Mouse (Mus musculus) mature B cell (primary cell): ENCODE measurements around the gene Zfp383.
"Not testable (repeated sequence)": the region's sequence is repeated elsewhere in the genome, so short reads cannot be mapped to it uniquely, and the experiment has no call there.

Experiments used
- in situ Hi-C: fragments of 300-500 bp; cut with MboI; formaldehyde crosslinking; loops from 2 replicates; pipeline ENCODE4 v1.14.3; 2019

Zfp383 gene

DNA sequence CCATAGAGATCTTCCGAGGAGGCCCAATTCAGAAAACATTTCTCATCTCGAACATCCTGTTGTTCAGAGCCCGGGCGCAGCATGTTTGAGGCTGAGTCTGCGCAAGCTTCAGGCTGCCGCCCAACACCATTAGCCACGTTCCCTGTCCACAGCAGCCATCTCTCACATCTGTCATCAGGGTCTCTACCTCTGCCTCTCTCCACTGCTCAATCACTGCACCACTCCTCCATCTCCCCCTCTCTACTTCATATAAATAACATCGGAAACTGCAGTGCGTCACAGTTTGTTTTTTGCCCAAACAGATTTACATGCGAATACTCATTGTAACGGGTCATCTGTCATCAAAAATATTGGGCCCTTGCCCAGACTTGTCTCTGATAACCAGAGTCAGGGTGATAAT lies 33.0 kb downstream of the Zfp383 start:
- in situ Hi-C loops: no loop called here

DNA sequence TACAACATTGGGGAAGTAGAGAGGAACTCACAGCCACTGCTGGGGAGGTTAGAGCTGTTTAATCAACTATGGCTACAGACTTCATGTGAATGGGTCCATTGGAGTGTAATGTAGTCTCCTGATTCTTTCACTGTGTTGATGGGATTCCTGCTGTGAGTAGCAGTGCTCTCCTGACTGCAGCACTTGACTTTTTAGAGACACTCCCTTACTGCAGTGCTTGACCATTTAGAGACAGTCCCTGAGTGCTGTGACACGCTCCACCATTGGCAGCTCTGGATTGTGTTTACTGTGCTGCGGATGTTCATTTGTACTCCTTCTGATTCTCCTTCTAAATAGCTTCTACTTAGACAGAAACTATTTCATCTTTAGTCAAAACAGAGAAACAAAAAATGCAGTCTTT lies 34.7 kb downstream of the Zfp383 start:
- in situ Hi-C loops: no loop called here

DNA sequence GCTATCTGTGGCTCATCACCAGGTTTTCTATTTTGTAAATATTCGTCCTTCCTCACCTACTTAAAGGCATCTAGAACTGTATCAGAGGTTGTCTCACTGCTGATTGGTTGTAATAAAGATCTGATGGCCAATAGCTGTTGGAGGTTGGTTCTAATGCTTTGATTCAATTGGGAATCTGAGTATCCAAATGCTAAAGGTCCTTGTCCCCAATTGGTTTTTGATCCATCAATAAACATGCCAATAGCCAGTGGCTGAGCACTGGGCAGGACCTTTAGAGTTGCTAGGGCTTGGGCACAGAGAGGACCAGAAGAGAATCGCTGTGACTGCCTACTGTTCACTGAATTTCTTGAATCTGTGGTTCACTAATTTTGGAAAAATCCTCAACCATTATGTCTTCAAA lies 35.7 kb downstream of the Zfp383 start:
- in situ Hi-C loops: no loop called here

DNA sequence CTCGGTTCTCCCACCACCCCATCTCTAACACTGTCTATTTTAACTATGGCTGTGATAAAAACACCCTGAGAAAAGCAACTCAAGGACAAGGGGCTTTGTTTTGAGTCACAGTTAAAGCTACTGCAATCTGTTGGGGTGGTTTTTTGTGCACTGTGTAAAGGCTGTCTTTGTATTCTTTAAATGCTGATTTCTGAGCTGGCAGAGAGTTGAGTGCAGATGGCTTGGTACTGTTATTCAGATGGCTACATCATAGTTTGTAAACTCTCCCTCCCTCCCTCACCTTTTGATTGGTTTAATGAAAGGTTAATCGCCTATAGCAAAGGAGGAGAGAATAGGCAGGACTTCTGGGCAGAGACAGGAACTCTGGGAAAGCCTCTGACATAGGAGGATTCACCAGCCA lies 36.2 kb downstream of the Zfp383 start:
- in situ Hi-C loops: no loop called here

DNA sequence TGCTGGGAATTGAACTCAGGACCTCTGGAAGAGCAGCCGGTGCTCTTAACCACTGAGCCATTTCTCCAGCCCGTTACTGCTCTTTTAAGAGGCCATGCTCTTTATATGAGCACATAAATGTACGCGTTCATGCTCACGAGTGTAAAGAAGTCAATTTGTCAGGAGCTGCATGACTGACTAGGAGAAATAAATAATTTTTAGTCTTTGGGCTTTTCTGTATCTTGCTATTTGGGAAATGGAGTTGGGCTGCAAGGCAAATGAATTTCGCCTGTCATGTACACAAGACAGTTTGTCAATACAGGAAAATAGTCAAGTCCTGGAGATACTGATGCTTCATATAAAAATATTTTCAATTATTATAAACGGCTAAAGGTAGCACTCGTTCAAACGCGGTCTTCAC lies 45.1 kb downstream of the Zfp383 start:
- in situ Hi-C loops: no loop called here

DNA sequence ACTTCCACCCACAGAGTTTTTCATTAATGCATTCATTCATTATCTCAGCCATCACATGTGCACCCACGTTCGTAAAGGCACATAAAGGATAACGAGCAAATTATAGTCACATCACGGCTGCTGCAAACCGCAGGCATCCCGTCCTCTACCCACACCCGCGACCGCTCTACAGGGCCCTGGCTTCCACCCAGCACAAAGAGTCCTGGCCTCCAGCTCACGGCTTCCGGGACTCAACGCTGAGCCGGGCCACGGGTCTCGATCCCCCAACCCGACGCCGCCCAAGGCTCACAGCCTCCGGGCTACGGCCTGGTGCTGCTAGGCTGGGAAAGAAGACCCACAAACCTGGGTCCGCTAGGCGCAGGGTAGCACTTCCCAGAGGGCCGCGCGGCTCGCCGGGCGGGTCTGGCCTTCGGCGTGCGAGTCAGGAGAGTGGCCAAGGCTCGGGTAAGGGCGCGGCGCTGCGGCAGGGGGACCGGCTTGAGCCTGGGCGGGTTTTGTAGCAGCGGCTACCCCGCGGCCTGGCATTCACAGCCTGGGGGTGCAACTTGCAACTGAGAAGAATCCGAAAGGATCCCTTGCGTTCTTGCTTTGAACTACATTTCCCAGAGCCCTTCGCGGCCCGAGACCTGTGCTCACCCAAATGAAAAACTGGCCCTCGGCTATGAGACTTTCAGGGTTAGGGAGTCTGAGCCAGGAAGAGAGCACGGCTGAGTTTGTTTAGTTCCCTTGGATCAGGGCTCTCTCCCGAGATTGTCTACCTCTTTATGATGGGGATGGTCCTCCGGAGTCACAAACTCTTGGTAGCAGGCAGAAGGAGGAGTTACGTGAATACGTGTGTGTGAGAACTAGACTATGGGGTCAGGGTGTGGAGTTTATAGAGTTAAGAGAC lies 45.7 kb downstream of the Zfp383 start, which contains the start of gene Zfp74:
Zfp74 (minus strand) TSS at position 577 of the 889 bp plus-strand sequence.
- in situ Hi-C loops: no loop called here

DNA sequence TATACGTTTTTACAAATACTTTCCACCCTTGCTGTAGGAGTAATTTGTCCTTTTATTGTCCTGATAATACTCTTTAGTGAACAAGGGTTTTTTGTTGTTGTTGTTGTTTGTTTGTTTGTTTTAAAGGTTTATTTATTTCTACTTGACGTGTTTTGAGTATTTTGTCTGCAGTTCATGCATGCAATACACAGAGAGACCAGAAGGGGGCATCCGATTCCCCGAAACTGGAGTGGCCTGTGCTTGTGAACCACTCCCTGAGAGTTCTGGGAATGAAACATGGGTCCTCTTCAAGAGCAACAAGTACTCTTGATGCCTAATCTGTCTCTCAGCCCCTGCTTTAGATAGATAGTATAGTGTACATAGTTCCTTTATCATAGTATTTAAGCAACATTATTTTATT lies 46.7 kb downstream of the Zfp383 start:
- in situ Hi-C loops: no loop called here

DNA sequence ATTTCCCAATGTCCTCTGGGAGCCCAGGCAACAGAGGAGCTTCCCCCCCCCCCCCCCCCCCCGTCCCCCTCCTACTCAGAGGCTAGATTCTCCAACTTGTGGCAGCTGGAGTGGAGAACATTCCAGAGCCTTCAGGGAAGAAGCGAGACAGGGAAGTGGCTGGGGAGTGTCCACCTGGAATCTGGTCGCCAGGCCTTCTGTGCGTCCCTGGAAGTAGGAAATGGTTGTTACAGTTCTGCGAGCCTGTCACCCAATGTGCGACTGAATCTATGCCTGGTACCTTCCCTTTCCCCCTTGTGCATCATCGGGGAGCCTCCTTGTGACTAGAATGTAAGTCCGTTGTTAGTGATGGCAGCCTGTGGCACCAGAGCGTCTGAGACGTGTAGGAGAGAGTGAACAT lies 48.2 kb downstream of the Zfp383 start:
- in situ Hi-C loops: no loop called here

DNA sequence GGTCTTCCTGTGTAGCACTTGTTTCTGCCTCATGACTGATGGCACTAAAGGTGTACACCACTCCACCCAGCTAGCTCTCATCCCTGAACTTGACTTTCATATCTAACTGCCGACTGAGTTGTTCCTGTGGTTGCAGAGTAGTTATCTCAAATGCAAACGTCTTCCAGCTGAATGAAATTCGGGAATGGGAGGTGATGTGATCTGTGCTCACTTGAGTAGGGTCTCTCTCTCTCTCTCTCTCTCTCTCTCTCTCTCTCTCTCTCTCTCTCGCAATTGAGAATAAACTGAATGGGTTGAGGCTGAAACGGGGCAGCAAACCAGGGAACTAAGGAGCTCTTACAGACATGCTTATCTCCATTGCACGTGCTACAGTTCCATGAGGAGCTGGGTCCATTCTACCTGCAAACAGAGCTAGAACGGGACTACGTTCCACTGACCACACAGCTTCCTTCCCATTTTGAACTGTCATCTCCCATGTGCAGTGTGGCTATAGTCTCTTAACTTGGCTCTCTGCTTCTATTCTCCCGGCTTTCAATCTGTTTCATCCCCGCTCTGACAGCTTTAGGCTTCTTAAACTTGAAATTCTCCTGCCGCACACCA lies 50.2 kb downstream of the Zfp383 start:
- in situ Hi-C loops: no loop called here

DNA sequence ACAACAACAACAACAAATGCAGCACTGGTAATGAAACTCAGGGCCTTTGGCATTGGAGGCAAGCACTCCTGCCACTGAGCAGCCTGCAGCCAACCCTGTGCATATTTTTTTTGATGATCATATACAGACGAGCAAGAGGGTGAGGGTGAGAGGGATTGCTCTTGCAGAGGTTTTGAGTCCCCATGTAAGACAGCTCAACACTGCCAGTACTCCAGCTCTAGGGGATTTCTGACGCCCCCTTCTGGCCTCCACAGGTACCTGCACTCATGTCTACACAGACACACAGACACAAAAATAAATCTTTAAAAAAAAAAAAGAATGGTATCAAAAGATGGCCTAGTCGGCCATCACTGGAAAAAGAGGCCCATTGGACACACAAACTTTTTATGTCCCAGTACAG lies 51.0 kb downstream of the Zfp383 start:
- in situ Hi-C loops: no loop called here

DNA sequence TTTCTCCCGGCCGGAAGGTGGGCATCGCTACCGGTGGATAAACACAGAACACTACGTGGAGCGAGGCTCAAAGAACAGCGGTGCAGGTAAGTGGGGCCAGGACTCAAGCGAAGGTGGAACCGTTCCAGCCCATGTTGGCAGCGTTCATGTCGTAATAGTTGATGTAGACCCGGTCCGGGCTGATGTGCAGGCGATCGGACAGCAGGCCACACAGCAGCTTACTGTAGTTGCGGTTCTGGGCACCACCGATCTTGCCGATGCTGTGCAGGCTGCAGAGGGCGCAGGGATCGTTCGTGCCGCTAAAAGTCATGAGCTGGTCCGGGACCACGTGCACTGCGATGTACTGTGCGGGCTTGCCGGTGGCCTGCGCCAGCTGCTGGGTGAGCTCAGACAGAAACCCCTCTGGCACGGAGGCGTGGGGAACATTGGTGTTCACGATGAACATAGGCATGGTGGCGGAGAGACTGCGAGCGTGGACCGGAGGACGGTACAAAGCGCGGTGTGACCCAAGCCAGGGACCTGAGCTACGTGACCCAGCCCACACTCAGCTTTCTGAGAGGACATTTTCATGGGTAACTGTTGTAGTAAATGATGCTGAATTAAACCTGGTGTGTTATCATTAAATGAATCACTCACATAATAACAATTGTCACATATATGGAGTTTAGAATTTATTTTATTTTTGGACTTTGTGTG lies 57.2 kb downstream of the Zfp383 start:
- in situ Hi-C loops: not testable (repeated sequence)
